Mouse (Mus musculus) heart, embryonic 11.5 days (tissue): ENCODE results near the gene Hoxd12. TPM values are rescaled to one million over a fixed set of nuclear protein-coding genes. Genes with fewer than 3 reads are reported as not detected.

Source experiments
- ATAC-seq: fragments of 200-750 bp; cut with Nextera tagmentation; replicated peaks from 2 replicates; pipeline ENCODE4 v1.8.0; 2017; ENCODE audit warnings: moderate library complexity; ENCODE audit not compliant: insufficient number of reproducible peaks, low FRiP score, low TSS enrichment
- H3K27ac ChIP-seq: fragments of 300-500 bp; sonication (generic); 2 replicates; pipeline ENCODE4 v1.5.1; 2014; ENCODE audit warnings: mild to moderate bottlenecking, low read depth, low read length
- H3K27me3 ChIP-seq: fragments of 300-500 bp; sonication (generic); 2 replicates; pipeline ENCODE4 v1.6.1; 2014; ENCODE audit warnings: mild to moderate bottlenecking, low read length, mixed read lengths; ENCODE audit not compliant: control insufficient read depth, insufficient read depth
- H3K36me3 ChIP-seq: fragments of 300-500 bp; sonication (generic); 2 replicates; pipeline ENCODE4 v1.6.1; 2014; ENCODE audit warnings: mild to moderate bottlenecking, low read length, moderate library complexity, mixed read lengths; ENCODE audit not compliant: control insufficient read depth, insufficient read depth
- H3K4me1 ChIP-seq: fragments of 300-500 bp; sonication (generic); 2 replicates; pipeline ENCODE4 v1.6.1; 2014; ENCODE audit warnings: low read length; ENCODE audit not compliant: control insufficient read depth, insufficient read depth
- H3K4me2 ChIP-seq: fragments of 300-500 bp; sonication (generic); 2 replicates; pipeline ENCODE4 v1.6.1; 2014; ENCODE audit warnings: mild to moderate bottlenecking, moderate library complexity
- H3K4me3 ChIP-seq: fragments of 300-500 bp; sonication (generic); 2 replicates; pipeline ENCODE4 v1.5.1; 2014; ENCODE audit warnings: low read depth, low read length
- H3K9ac ChIP-seq: fragments of 300-500 bp; sonication (generic); 2 replicates; pipeline ENCODE4 v1.6.1; 2014; ENCODE audit warnings: mild to moderate bottlenecking, low read depth, low read length, moderate library complexity
- H3K9me3 ChIP-seq: fragments of 300-500 bp; sonication (generic); replicated peaks from 2 replicates; pipeline ENCODE4 v1.6.1; 2016; ENCODE audit warnings: low read length; ENCODE audit not compliant: control insufficient read depth
- WGBS: fragments of 180-500 bp; shearing (Covaris S2); extraction: QIAGEN DNeasy Blood & Tissue Kit; methylation state at CpG from one replicate; pipeline ENCODE4 v1.1.7; 2014; ENCODE audit not compliant: insufficient replicate concordance; 5-methylcytosine and 5-hydroxymethylcytosine counted together
- polyA plus RNA-seq: library from polyadenylated mRNA; unstranded; fragments of >200 nt; fragmentation: Nextera tagmentation; extraction: Ambion mirVana; gene quantifications from 2 replicates; pipeline ENCODE4 v1.2.1, GENCODE M21; 2014

Gene Hoxd12
- polyA plus RNA-seq, 1 experiment from 2014 or later = not detected

GRCm38 (mm10) chr2:74684106-74684505 is 9.3 kb downstream of the Hoxd12 start:
- H3K4me2 ChIP-seq = no peak overlapping the region
- H3K4me3 ChIP-seq = no peak overlapping the region
- ATAC-seq = no peak
- 3% methylated on average over 12 of the region's 12 CpGs for WGBS
- H3K9ac ChIP-seq = no peak overlapping the region
- H3K27me3 ChIP-seq = peaks cover 96% of the 10 kb centered on the region
- H3K36me3 ChIP-seq = no peaks in the 10 kb centered on the region
- H3K9me3 ChIP-seq = no peaks in the 10 kb centered on the region
- H3K4me1 ChIP-seq = no peaks in the 10 kb centered on the region
- H3K27ac ChIP-seq = no peak overlapping the region

GRCm38 (mm10) chr2:74685059-74685603 is 10.3 kb downstream of the Hoxd12 start:
- no peak for ATAC-seq
- no peak overlapping the region for H3K4me2 ChIP-seq
- 13% methylated on average over 4 of the region's 4 CpGs for WGBS
- no peak overlapping the region for H3K9ac ChIP-seq
- peaks cover 96% of the 10 kb centered on the region for H3K27me3 ChIP-seq
- H3K27ac ChIP-seq = no peak overlapping the region
- no peak overlapping the region for H3K4me3 ChIP-seq
- no peaks in the 10 kb centered on the region for H3K9me3 ChIP-seq
- H3K4me1 ChIP-seq = no peaks in the 10 kb centered on the region
- no peaks in the 10 kb centered on the region for H3K36me3 ChIP-seq

GRCm38 (mm10) chr2:74686301-74686987 is 11.6 kb downstream of the Hoxd12 start:
- H3K4me3 ChIP-seq = no peak overlapping the region

GRCm38 (mm10) chr2:74686988-74687697 is 12.3 kb downstream of the Hoxd12 start:
- no peak overlapping the region for H3K27ac ChIP-seq
- peaks cover 6% of the 10 kb centered on the region for H3K4me1 ChIP-seq
- WGBS = under 1% methylated on average over 27 of the region's 27 CpGs
- no peaks in the 10 kb centered on the region for H3K36me3 ChIP-seq
- no peak overlapping the region for H3K4me3 ChIP-seq
- no peak overlapping the region for H3K4me2 ChIP-seq
- peaks cover 92% of the 10 kb centered on the region for H3K27me3 ChIP-seq
- ATAC-seq = no peak
- H3K9ac ChIP-seq = no peak overlapping the region
- H3K9me3 ChIP-seq = no peaks in the 10 kb centered on the region

More at GRCm38 (mm10) chr2:74686301-74686987, 11.6 kb downstream of the Hoxd12 start:
- no peak for ATAC-seq
- no peak overlapping the region for H3K9ac ChIP-seq
- no peak overlapping the region for H3K4me2 ChIP-seq
- no peak overlapping the region for H3K27ac ChIP-seq
- H3K36me3 ChIP-seq = no peaks in the 10 kb centered on the region
- 5% methylated on average over 17 of the region's 17 CpGs for WGBS
- peaks cover 92% of the 10 kb centered on the region for H3K27me3 ChIP-seq
- no peaks in the 10 kb centered on the region for H3K9me3 ChIP-seq
- peaks cover 4% of the 10 kb centered on the region for H3K4me1 ChIP-seq

- WGBS = 1% methylated on average over 31 of the region's 31 CpGs
Measured at GRCm38 (mm10) chr2:74687698-74688555, 13.1 kb downstream of the Hoxd12 start.

GRCm38 (mm10) chr2:74688795-74689573 is 14.2 kb downstream of the Hoxd12 start:
- no peaks in the 10 kb centered on the region for H3K9me3 ChIP-seq
- H3K36me3 ChIP-seq = no peaks in the 10 kb centered on the region
- WGBS = 3% methylated on average over 12 of the region's 12 CpGs
- peaks cover 6% of the 10 kb centered on the region for H3K4me1 ChIP-seq
- ATAC-seq = no peak
- no peak overlapping the region for H3K9ac ChIP-seq
- no peak overlapping the region for H3K4me3 ChIP-seq
- no peak overlapping the region for H3K27ac ChIP-seq
- H3K4me2 ChIP-seq = no peak overlapping the region
- peaks cover 90% of the 10 kb centered on the region for H3K27me3 ChIP-seq

More at GRCm38 (mm10) chr2:74687698-74688555, 13.1 kb downstream of the Hoxd12 start:
- Histone ChIP-seq H3K4me3 (no peak overlapping the region), H3K36me3 (no peaks in the 10 kb centered on the region), H3K4me1 (peaks cover 6% of the 10 kb centered on the region), H3K27me3 (peaks cover 90% of the 10 kb centered on the region), H3K27ac (no peak overlapping the region), H3K9me3 (no peaks in the 10 kb centered on the region), H3K4me2 (no peak overlapping the region), H3K9ac (no peak overlapping the region)
- no peak for ATAC-seq

- Histone ChIP-seq H3K4me3 (no peak overlapping the region), H3K9ac (no peak overlapping the region), H3K27me3 (peaks cover 90% of the 10 kb centered on the region)
Measured at GRCm38 (mm10) chr2:74689574-74690337, 14.9 kb downstream of the Hoxd12 start.

More at GRCm38 (mm10) chr2:74689574-74690337, 14.9 kb downstream of the Hoxd12 start:
- H3K4me2 ChIP-seq = no peak overlapping the region
- under 1% methylated on average over 24 of the region's 24 CpGs for WGBS
- no peak overlapping the region for H3K27ac ChIP-seq
- H3K4me1 ChIP-seq = peaks cover 6% of the 10 kb centered on the region
- no peak for ATAC-seq
- no peaks in the 10 kb centered on the region for H3K36me3 ChIP-seq
- no peaks in the 10 kb centered on the region for H3K9me3 ChIP-seq
